Mouse (Mus musculus): ENCODE measurements around the gene Scp2. TPM values are rescaled to one million over a fixed set of nuclear protein-coding genes. Genes with fewer than 3 reads are reported as not detected.

Gene Scp2
- polyA plus RNA-seq, 1 experiment = 224 TPM

GRCm38 (mm10) chr4:108055873-108056272 lies 88.9 kb downstream of the Scp2 start:
- no peak overlapping the region for H3K4me3 ChIP-seq (replicated peaks; ENCODE audit: insufficient read depth, low read depth, low read length)
- WGBS = 93% methylated on average over 10 of the region's 10 CpGs
- DNase-seq = no peak
- H3K27me3 ChIP-seq (ENCODE audit: control insufficient read depth, insufficient read depth, low read length) = no peaks in the 10 kb centered on the region
- H3K4me1 ChIP-seq (ENCODE audit: control insufficient read depth, insufficient read depth, low read length) = peaks cover 14% of the 10 kb centered on the region
- TF ChIP-seq POLR2A (IDR thresholded peaks at IDR 0.05; ENCODE audit: borderline replicate concordance, insufficient read depth, low read length) (no peak), CTCF (IDR thresholded peaks at IDR 0.05; ENCODE audit: borderline replicate concordance, insufficient read depth, low read depth, low read length) (no peak)
- H3K27ac ChIP-seq (ENCODE audit: insufficient read depth, low read length) = no peak overlapping the region

- Histone ChIP-seq H3K4me3 (replicated peaks; ENCODE audit: insufficient read depth, low read depth, low read length) (no peak overlapping the region), H3K27me3 (ENCODE audit: control insufficient read depth, insufficient read depth, low read length) (no peaks in the 10 kb centered on the region), H3K4me1 (ENCODE audit: control insufficient read depth, insufficient read depth, low read length) (peaks cover 16% of the 10 kb centered on the region), H3K27ac (ENCODE audit: insufficient read depth, low read length) (no peak overlapping the region)
- no peak for TF ChIP-seq CTCF (IDR thresholded peaks at IDR 0.05; ENCODE audit: borderline replicate concordance, insufficient read depth, low read depth, low read length)
- TF ChIP-seq POLR2A (IDR thresholded peaks at IDR 0.05; ENCODE audit: borderline replicate concordance, insufficient read depth, low read length) = no peak
- DNase-seq = no peak
- 88% methylated on average over 8 of the region's 8 CpGs for WGBS
Observed at GRCm38 (mm10) chr4:108052673-108053072, 92.1 kb downstream of the Scp2 start.

GRCm38 (mm10) chr4:108051687-108052274 lies 93.0 kb downstream of the Scp2 start:
- Histone ChIP-seq H3K27ac (ENCODE audit: insufficient read depth, low read length) (peak overlapping the region; percentile 10; the same call in 1 of the 2 replicates), H3K27me3 (ENCODE audit: control insufficient read depth, insufficient read depth, low read length) (no peaks in the 10 kb centered on the region), H3K4me1 (ENCODE audit: control insufficient read depth, insufficient read depth, low read length) (peaks cover 16% of the 10 kb centered on the region), H3K4me3 (replicated peaks; ENCODE audit: insufficient read depth, low read depth, low read length) (no peak overlapping the region)
- peak; percentile 71 to 81 for DNase-seq
- 11% methylated on average over 10 of the region's 10 CpGs for WGBS
- TF ChIP-seq CTCF (IDR thresholded peaks at IDR 0.05; ENCODE audit: borderline replicate concordance, insufficient read depth, low read depth, low read length) (no peak), POLR2A (IDR thresholded peaks at IDR 0.05; ENCODE audit: borderline replicate concordance, insufficient read depth, low read length) (no peak)

GRCm38 (mm10) chr4:108046136-108046535 lies 98.7 kb downstream of the Scp2 start:
- peaks cover 11% of the 10 kb centered on the region; the same call in 1 of the 2 replicates for H3K4me1 ChIP-seq (ENCODE audit: control insufficient read depth, insufficient read depth, low read length)
- WGBS = 42% methylated on average over 8 of the region's 8 CpGs
- TF ChIP-seq CTCF (IDR thresholded peaks at IDR 0.05; ENCODE audit: borderline replicate concordance, insufficient read depth, low read depth, low read length) = no peak
- H3K27me3 ChIP-seq (ENCODE audit: control insufficient read depth, insufficient read depth, low read length) = no peaks in the 10 kb centered on the region
- H3K4me3 ChIP-seq (replicated peaks; ENCODE audit: insufficient read depth, low read depth, low read length) = no peak overlapping the region
- no peak for DNase-seq
- no peak overlapping the region for H3K27ac ChIP-seq (ENCODE audit: insufficient read depth, low read length)

GRCm38 (mm10) chr4:108045136-108046107 lies 99.4 kb downstream of the Scp2 start:
- TF ChIP-seq POLR2A (IDR thresholded peaks at IDR 0.05; ENCODE audit: borderline replicate concordance, insufficient read depth, low read length) (no peak), CTCF (IDR thresholded peaks at IDR 0.05; ENCODE audit: borderline replicate concordance, insufficient read depth, low read depth, low read length) (no peak)
- WGBS = 61% methylated on average over 19 of the region's 19 CpGs

DNA sequence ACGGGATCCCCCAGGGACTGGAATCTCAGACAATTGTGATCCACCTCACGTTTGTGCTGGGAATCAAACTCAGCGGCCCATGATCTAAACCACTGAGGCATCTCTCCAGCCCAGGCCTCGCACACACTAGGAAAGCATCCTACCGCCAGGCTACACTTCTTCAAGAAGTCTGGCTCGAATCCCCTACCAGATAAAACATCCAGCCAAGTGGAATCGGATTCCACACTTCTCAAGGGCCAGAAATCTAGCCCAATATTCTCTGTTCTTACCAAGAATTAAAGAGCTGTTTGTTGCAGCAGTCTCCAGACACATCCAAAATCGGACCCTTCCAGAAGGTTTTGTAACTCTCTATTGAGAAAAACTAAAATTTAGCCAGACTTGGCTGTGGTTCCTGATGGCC lies 107.8 kb downstream of the Scp2 start:
- no peak for DNase-seq
- no peak overlapping the region for H3K27ac ChIP-seq (ENCODE audit: insufficient read depth, low read length)
- 59% methylated on average over 8 of the region's 8 CpGs for WGBS
- no peaks in the 10 kb centered on the region for H3K4me1 ChIP-seq (ENCODE audit: control insufficient read depth, insufficient read depth, low read length)
- H3K4me3 ChIP-seq (replicated peaks; ENCODE audit: insufficient read depth, low read depth, low read length) = no peak overlapping the region
- no peak for TF ChIP-seq POLR2A (IDR thresholded peaks at IDR 0.05; ENCODE audit: borderline replicate concordance, insufficient read depth, low read length)
- no peak for TF ChIP-seq CTCF (IDR thresholded peaks at IDR 0.05; ENCODE audit: borderline replicate concordance, insufficient read depth, low read depth, low read length)
- H3K27me3 ChIP-seq (ENCODE audit: control insufficient read depth, insufficient read depth, low read length) = no peaks in the 10 kb centered on the region

More at GRCm38 (mm10) chr4:108045136-108046107, 99.4 kb downstream of the Scp2 start:
- H3K27me3 ChIP-seq (ENCODE audit: control insufficient read depth, insufficient read depth, low read length) = no peaks in the 10 kb centered on the region
- H3K27ac ChIP-seq (ENCODE audit: insufficient read depth, low read length) = no peak overlapping the region
- 0 out of 2 replicates have a peak, but pooled peaks cover 4% of the 10 kb centered on the region for H3K4me1 ChIP-seq (ENCODE audit: control insufficient read depth, insufficient read depth, low read length)
- DNase-seq = no peak
- H3K4me3 ChIP-seq (replicated peaks; ENCODE audit: insufficient read depth, low read depth, low read length) = no peak overlapping the region

- H3K4me3 ChIP-seq (replicated peaks; ENCODE audit: insufficient read depth, low read depth, low read length) = no peak overlapping the region
- TF ChIP-seq CTCF (IDR thresholded peaks at IDR 0.05; ENCODE audit: borderline replicate concordance, insufficient read depth, low read depth, low read length) (no peak), POLR2A (IDR thresholded peaks at IDR 0.05; ENCODE audit: borderline replicate concordance, insufficient read depth, low read length) (no peak)
- no peaks in the 10 kb centered on the region for H3K27me3 ChIP-seq (ENCODE audit: control insufficient read depth, insufficient read depth, low read length)
- WGBS = 92% methylated on average over 8 of the region's 8 CpGs
- H3K27ac ChIP-seq (ENCODE audit: insufficient read depth, low read length) = no peak overlapping the region
- peaks cover 4% of the 10 kb centered on the region; the same call in 1 of the 2 replicates for H3K4me1 ChIP-seq (ENCODE audit: control insufficient read depth, insufficient read depth, low read length)
- no peak for DNase-seq
Observed at GRCm38 (mm10) chr4:108033041-108033764, 111.6 kb downstream of the Scp2 start.
